In genomic region chr17:48407910-48408525, GRCm38 (mm10) we compare ENCODE assay signal across 9 mouse cellular contexts. TPM values are rescaled to one million over a fixed set of nuclear protein-coding genes. Genes with fewer than 3 reads are reported as not detected.
DNase-seq lines count a peak whose midpoint lies in the region; ATAC-seq and TF ChIP-seq lines count a peak whose summit lies in the region.
"Had no signal": no experiment of that assay in that cellular context is flagged by ENCODE, and none has a peak within 500 bp of the region (broad histone marks: within the 10 kb centered on the region; RNA-seq: fewer than 3 reads in every experiment).

No protein-coding gene starts in this region.

- ATAC-seq in erythroblast, adult 5-6 weeks (replicated peaks; ENCODE audit: low FRiP score, poor library complexity, severe bottlenecking) = no peak
- no peak for ATAC-seq in forebrain, embryonic 11.5 days (replicated peaks; ENCODE audit: low FRiP score)
- ATAC-seq in granulocyte monocyte progenitor cell, adult 5-6 weeks (replicated peaks; ENCODE audit: poor library complexity, severe bottlenecking) = no peak

- no peak for TF ChIP-seq CTCF in liver, adult 2 months (IDR thresholded peaks at IDR 0.05; ENCODE audit: low read depth, low read length)

- WGBS in forebrain, embryonic 11.5 days = 15% methylated on average over 8 of the region's 8 CpGs
- WGBS in liver, adult 2 months = 9% methylated on average over 8 of the region's 8 CpGs

- H3K4me2 ChIP-seq in forebrain, embryonic 11.5 days (ENCODE audit: low read depth, low read length, severe bottlenecking) = peak overlapping the region; percentile 77

- peaks cover 55% of the 10 kb centered on the region for H3K36me3 ChIP-seq in erythroblast, embryonic 14.5 days (ENCODE audit: control insufficient read depth)
- no peaks in the 10 kb centered on the region for H3K36me3 ChIP-seq in forebrain, embryonic 11.5 days (ENCODE audit: control insufficient read depth, insufficient read depth, low read length)
- peaks cover 4% of the 10 kb centered on the region; the same call in 1 of the 2 replicates for H3K36me3 ChIP-seq in liver, adult 2 months (ENCODE audit: control insufficient read depth, insufficient read depth, low read length)

- no peak for TF ChIP-seq POLR2A in liver, adult 2 months (IDR thresholded peaks at IDR 0.05; ENCODE audit: extremely low read depth, insufficient read depth, low read length)

- H3K9me3 ChIP-seq in erythroblast, embryonic 14.5 days (ENCODE audit: control insufficient read depth, low read length) = no peaks in the 10 kb centered on the region
- no peaks in the 10 kb centered on the region for H3K9me3 ChIP-seq in forebrain, embryonic 11.5 days (ENCODE audit: control insufficient read depth, low read length)

- H3K79me2 ChIP-seq in liver, adult 2 months (ENCODE audit: control insufficient read depth, insufficient read depth, low read length) = peaks cover 21% of the 10 kb centered on the region; the same call in 1 of the 2 replicates

- DNase-seq in 3T3-L1 (ENCODE audit: low read depth, low spot score) = peak; percentile 42
- no peak for DNase-seq in forebrain, embryonic 11.5 days (ENCODE audit: low spot score)
- DNase-seq in liver, adult 2 months (ENCODE audit: extremely low read depth, low read depth, low spot score) = peak; percentile 21
- no peak for DNase-seq in urinary bladder, adult 2 months (ENCODE audit: low spot score)
- no peak for DNase-seq in adrenal gland, postnatal 10 days

- H3K4me3 ChIP-seq in erythroblast, embryonic 14.5 days (replicated peaks) = peak overlapping the region; percentile 70
- peak overlapping the region; percentile 84 for H3K4me3 ChIP-seq in forebrain, embryonic 11.5 days (ENCODE audit: low read depth, low read length)
- peak overlapping the region; percentile 34 for H3K4me3 ChIP-seq in liver, adult 2 months (ENCODE audit: insufficient read depth, low read depth, low read length)

- H3K9ac ChIP-seq in forebrain, embryonic 11.5 days (ENCODE audit: low read length) = peak overlapping the region; percentile 100
- H3K9ac ChIP-seq in liver, adult 2 months (ENCODE audit: low read depth, low read length) = peak overlapping the region; percentile 54

- H3K27me3 ChIP-seq in erythroblast, embryonic 14.5 days (ENCODE audit: control insufficient read depth) = no peaks in the 10 kb centered on the region
- H3K27me3 ChIP-seq in forebrain, embryonic 11.5 days (ENCODE audit: control insufficient read depth, insufficient read depth, low read length) = no peaks in the 10 kb centered on the region
- H3K27me3 ChIP-seq in liver, adult 2 months (ENCODE audit: control insufficient read depth, insufficient read depth, low read length) = no peaks in the 10 kb centered on the region

- peaks cover 73% of the 10 kb centered on the region for H3K4me1 ChIP-seq in erythroblast, embryonic 14.5 days (ENCODE audit: control insufficient read depth)
- peaks cover 5% of the 10 kb centered on the region; the same call in 1 of the 2 replicates for H3K4me1 ChIP-seq in forebrain, embryonic 11.5 days (replicated peaks; ENCODE audit: control insufficient read depth, insufficient read depth, low read length)
- peaks cover 10% of the 10 kb centered on the region for H3K4me1 ChIP-seq in liver, adult 2 months (ENCODE audit: control insufficient read depth, insufficient read depth, low read length)

- H3K27ac ChIP-seq in forebrain, embryonic 11.5 days (ENCODE audit: low read depth, low read length) = peak overlapping the region; percentile 100
- H3K27ac ChIP-seq in liver, adult 2 months (replicated peaks; ENCODE audit: insufficient read depth, low read depth, low read length) = 0 out of 2 replicates have a peak overlapping the region, but pooled peaks have one; percentile 89

RNA-seq across cellular contexts. Expression of gene Nfya, which starts 1.7 kb away (rescaled TPM):
- 1.3 and 1.7 TPM in 2 replicates for polyA plus RNA-seq in erythroblast, embryonic 14.5 days (2012)
- 44.0 and 47.2 TPM in 2 replicates for total RNA-seq in erythroblast, adult 5-6 weeks (2015; ENCODE audit: low replicate concordance)
- 30.6 and 42.7 TPM in 2 replicates for total RNA-seq in erythroblast, adult 5-6 weeks (2017; ENCODE audit: low replicate concordance)
- 24.5 and 25.6 TPM in 2 replicates for polyA plus RNA-seq in forebrain, embryonic 11.5 days (2014; fragmentation: Nextera tagmentation; extraction: Ambion mirVana)
- total RNA-seq in liver, adult 2 months (2014; rRNA removed) = 10.6 and 12.1 TPM in 2 replicates
- polyA plus RNA-seq in liver, adult 2 months (2012; rRNA removed) = 11.0 and 16.3 TPM in 2 replicates
- 96.6 and 101 TPM in 2 replicates for total RNA-seq in granulocyte monocyte progenitor cell, adult 5-6 weeks (2014; fragmentation: Nextera tagmentation)
- total RNA-seq in granulocyte monocyte progenitor cell, adult 5-6 weeks (2017) = 50.9 and 56.0 TPM in 2 replicates
- polyA plus RNA-seq in urinary bladder, adult 2 months (2012; rRNA removed) = 31.7 and 39.2 TPM in 2 replicates
- total RNA-seq in adrenal gland, postnatal 10 days (2021) = 10 to 100 TPM; 31.0 to 31.3 TPM

RNA-seq across cellular contexts. Expression of gene Oard1, which starts 1.8 kb away (rescaled TPM):
- polyA plus RNA-seq in erythroblast, embryonic 14.5 days (2012) = 1.1 and 2.0 TPM in 2 replicates
- total RNA-seq in erythroblast, adult 5-6 weeks (2015; ENCODE audit: low replicate concordance) = 28.2 and 32.1 TPM in 2 replicates
- 31.6 and 34.2 TPM in 2 replicates for total RNA-seq in erythroblast, adult 5-6 weeks (2017; ENCODE audit: low replicate concordance)
- 91.6 and 91.8 TPM in 2 replicates for polyA plus RNA-seq in forebrain, embryonic 11.5 days (2014; fragmentation: Nextera tagmentation; extraction: Ambion mirVana)
- total RNA-seq in liver, adult 2 months (2014; rRNA removed) = 20.9 and 25.0 TPM in 2 replicates
- polyA plus RNA-seq in liver, adult 2 months (2012; rRNA removed) = 8.7 and 9.0 TPM in 2 replicates
- 52.6 and 59.4 TPM in 2 replicates for total RNA-seq in granulocyte monocyte progenitor cell, adult 5-6 weeks (2014; fragmentation: Nextera tagmentation)
- 52.9 and 58.7 TPM in 2 replicates for total RNA-seq in granulocyte monocyte progenitor cell, adult 5-6 weeks (2017)
- polyA plus RNA-seq in urinary bladder, adult 2 months (2012; rRNA removed) = 38.1 and 42.4 TPM in 2 replicates
- 10 to 100 TPM; 19.1 to 22.8 TPM for total RNA-seq in adrenal gland, postnatal 10 days (2021)

RNA-seq across cellular contexts. Expression of gene Apobec2, which starts 24.7 kb away (rescaled TPM):
- 0.03 TPM in 1 of 2 replicates, not detected in the other for polyA plus RNA-seq in erythroblast, embryonic 14.5 days (2012)
- not detected in 2 replicates for total RNA-seq in erythroblast, adult 5-6 weeks (2015; ENCODE audit: low replicate concordance)
- not detected in 2 replicates for total RNA-seq in erythroblast, adult 5-6 weeks (2017; ENCODE audit: low replicate concordance)
- polyA plus RNA-seq in forebrain, embryonic 11.5 days (2014; fragmentation: Nextera tagmentation; extraction: Ambion mirVana) = 0.51 and 0.56 TPM in 2 replicates
- total RNA-seq in liver, adult 2 months (2014; rRNA removed) = 0.28 TPM in 1 of 2 replicates, not detected in the other
- polyA plus RNA-seq in liver, adult 2 months (2012; rRNA removed) = not detected in 2 replicates
- total RNA-seq in granulocyte monocyte progenitor cell, adult 5-6 weeks (2014; fragmentation: Nextera tagmentation) = not detected in 2 replicates
- not detected in 2 replicates for total RNA-seq in granulocyte monocyte progenitor cell, adult 5-6 weeks (2017)
- polyA plus RNA-seq in urinary bladder, adult 2 months (2012; rRNA removed) = 6.8 and 7.9 TPM in 2 replicates
- total RNA-seq in adrenal gland, postnatal 10 days (2021) = 10 to 100 TPM; 15.9 to 51.1 TPM
- total RNA-seq: hematopoietic stem cell, adult 5-6 weeks had no signal

RNA-seq across cellular contexts. Expression of gene Tspo2, which starts 43.3 kb away (rescaled TPM):
- 34.5 and 96.9 TPM in 2 replicates for polyA plus RNA-seq in erythroblast, embryonic 14.5 days (2012)
- 503 and 549 TPM in 2 replicates for total RNA-seq in erythroblast, adult 5-6 weeks (2015; ENCODE audit: low replicate concordance)
- 671 and 837 TPM in 2 replicates for total RNA-seq in erythroblast, adult 5-6 weeks (2017; ENCODE audit: low replicate concordance)
- 0.63 and 1.4 TPM in 2 replicates for polyA plus RNA-seq in forebrain, embryonic 11.5 days (2014; fragmentation: Nextera tagmentation; extraction: Ambion mirVana)
- total RNA-seq in liver, adult 2 months (2014; rRNA removed) = not detected in 2 replicates
- polyA plus RNA-seq in liver, adult 2 months (2012; rRNA removed) = 0.34 TPM in 1 of 2 replicates, not detected in the other
- 0.26 and 2.5 TPM in 2 replicates for total RNA-seq in granulocyte monocyte progenitor cell, adult 5-6 weeks (2014; fragmentation: Nextera tagmentation)
- 0.17 and 0.62 TPM in 2 replicates for total RNA-seq in granulocyte monocyte progenitor cell, adult 5-6 weeks (2017)
- not detected in 2 replicates for polyA plus RNA-seq in urinary bladder, adult 2 months (2012; rRNA removed)
- total RNA-seq in adrenal gland, postnatal 10 days (2021) = 1 to 10 TPM; 1.5 to 2.1 TPM

RNA-seq across cellular contexts. Expression of gene Unc5cl, which starts 46.7 kb away (rescaled TPM):
- 1.5 and 1.6 TPM in 2 replicates for polyA plus RNA-seq in erythroblast, embryonic 14.5 days (2012)
- 56.8 and 60.7 TPM in 2 replicates for total RNA-seq in erythroblast, adult 5-6 weeks (2015; ENCODE audit: low replicate concordance)
- total RNA-seq in erythroblast, adult 5-6 weeks (2017; ENCODE audit: low replicate concordance) = 32.9 and 47.0 TPM in 2 replicates
- polyA plus RNA-seq in forebrain, embryonic 11.5 days (2014; fragmentation: Nextera tagmentation; extraction: Ambion mirVana) = 0.17 and 0.25 TPM in 2 replicates
- total RNA-seq in liver, adult 2 months (2014; rRNA removed) = 0.20 TPM in 1 of 2 replicates, not detected in the other
- 0.05 and 0.43 TPM in 2 replicates for polyA plus RNA-seq in liver, adult 2 months (2012; rRNA removed)
- total RNA-seq in granulocyte monocyte progenitor cell, adult 5-6 weeks (2014; fragmentation: Nextera tagmentation) = 1.9 TPM in 1 of 2 replicates, not detected in the other
- 0.21 and 0.43 TPM in 2 replicates for total RNA-seq in granulocyte monocyte progenitor cell, adult 5-6 weeks (2017)
- polyA plus RNA-seq in urinary bladder, adult 2 months (2012; rRNA removed) = 0.11 and 0.13 TPM in 2 replicates
- total RNA-seq in adrenal gland, postnatal 10 days (2021) = under 1 TPM in 1 of 2 experiments, not detected in 1; 0.21 TPM

Comparison
In these comparisons a context has a peak if more than half of its experiments do, and no peak if none do; other contexts are left out.
1. H3K4me3 ChIP-seq: peak in every context shown above with its lines; median percentile 84 in forebrain, embryonic 11.5 days; 70 in erythroblast, embryonic 14.5 days; 34 in liver, adult 2 months.
2. DNase-seq: peak in 3T3-L1 (single experiment) and liver, adult 2 months (single experiment); none in forebrain, embryonic 11.5 days (single experiment), urinary bladder, adult 2 months (single experiment) and adrenal gland, postnatal 10 days (single experiment).
3. RNA of gene Apobec2, which starts 24.7 kb away (total RNA-seq): 15.9 to 51.1 TPM in adrenal gland, postnatal 10 days; 0.28 TPM in liver, adult 2 months, not detected in erythroblast, adult 5-6 weeks and not detected in granulocyte monocyte progenitor cell, adult 5-6 weeks; every median in the first group is over 10 times any median in the second.